Mouse (Mus musculus) liver, adult 2 months (tissue): Measurements from ENCODE around the gene Rnf141.

ENCODE experiments used
- CTCF ChIP-seq: fragments of 200-500 bp; IDR thresholded peaks from 2 replicates; pipeline ENCODE4 v1.5.1; 2011; ENCODE audit warnings: low read depth, low read length, control low read depth
- POLR2A ChIP-seq: fragments of 200-500 bp; IDR thresholded peaks from 2 replicates; pipeline ENCODE4 v1.6.1; 2011; ENCODE audit warnings: low read length, control low read depth; ENCODE audit not compliant: insufficient read depth; ENCODE audit errors: extremely low read depth

- TF ChIP-seq POLR2A, result no peak
- no peak for TF ChIP-seq CTCF
Measured at GRCm38 (mm10) chr7:110803131-110803530, 41.1 kb downstream of the Rnf141 start.
